Mouse (Mus musculus) neutrophil, adult 5-6 weeks (primary cell): ENCODE measurements around the gene Xrcc6. TPM values are rescaled to one million over a fixed set of nuclear protein-coding genes. Genes with fewer than 3 reads are reported as not detected.

Experiments
- ATAC-seq: fragments of 151-379, 151-347 bp; 2 replicates; pipeline ENCODE4 v1.8.0; 2017; ENCODE audit warnings: mild to moderate bottlenecking, moderate TSS enrichment; ENCODE audit not compliant: insufficient number of reproducible peaks, poor library complexity, low FRiP score, severe bottlenecking; ENCODE audit errors: extremely low read depth
- total RNA-seq: library from RNA; stranded (forward); fragments of 200-1000 nt; gene quantifications from 2 replicates; pipeline ENCODE4 v1.2.3, GENCODE M21; 2017

Xrcc6 gene
- total RNA-seq: 33.9 and 49.0 TPM in 2 replicates

DNA sequence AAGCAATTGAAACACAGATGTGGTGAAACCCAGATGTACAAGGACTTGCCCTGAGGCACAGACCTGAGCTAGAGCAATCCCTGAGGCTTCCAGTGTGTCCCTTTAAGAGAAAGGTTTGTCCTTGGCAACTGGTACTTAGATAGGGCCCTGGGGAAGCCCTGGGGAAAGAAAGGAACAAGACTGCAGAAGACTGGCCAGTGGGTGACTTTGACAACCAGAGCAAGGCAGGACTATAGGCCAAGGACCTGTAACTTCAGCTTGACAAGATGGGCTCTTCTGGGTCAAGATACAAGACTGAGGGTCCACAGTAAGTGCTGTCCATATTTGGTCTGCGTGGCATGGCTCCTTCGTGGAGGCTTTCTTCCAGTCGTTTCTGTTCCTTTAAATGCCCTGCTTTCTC is at the start of gene Xrcc6:
Xrcc6 (plus strand) TSS at position 190 of the 400 bp plus-strand sequence.
- no peak for ATAC-seq

DNA sequence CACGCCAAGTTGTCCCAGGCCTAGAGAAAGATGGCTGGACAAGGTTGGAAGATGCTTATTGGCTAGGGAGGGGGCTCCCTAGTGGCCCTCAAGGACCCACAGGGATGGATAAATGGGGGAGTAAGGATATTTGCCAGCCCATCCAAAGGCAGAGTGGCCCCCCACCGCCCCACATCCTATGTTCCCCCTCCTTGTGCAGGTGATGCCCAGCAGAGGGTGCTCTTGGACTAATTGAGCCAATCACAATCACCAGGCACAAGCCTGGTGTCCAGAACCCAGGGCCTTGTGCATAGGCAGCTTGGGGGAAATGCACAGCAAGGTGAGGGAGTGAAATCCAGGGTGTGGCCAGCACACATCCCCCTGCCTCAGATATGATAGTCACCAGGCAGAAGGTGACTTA is 49.4 kb upstream of the Xrcc6 start:
- ATAC-seq: no peak

DNA sequence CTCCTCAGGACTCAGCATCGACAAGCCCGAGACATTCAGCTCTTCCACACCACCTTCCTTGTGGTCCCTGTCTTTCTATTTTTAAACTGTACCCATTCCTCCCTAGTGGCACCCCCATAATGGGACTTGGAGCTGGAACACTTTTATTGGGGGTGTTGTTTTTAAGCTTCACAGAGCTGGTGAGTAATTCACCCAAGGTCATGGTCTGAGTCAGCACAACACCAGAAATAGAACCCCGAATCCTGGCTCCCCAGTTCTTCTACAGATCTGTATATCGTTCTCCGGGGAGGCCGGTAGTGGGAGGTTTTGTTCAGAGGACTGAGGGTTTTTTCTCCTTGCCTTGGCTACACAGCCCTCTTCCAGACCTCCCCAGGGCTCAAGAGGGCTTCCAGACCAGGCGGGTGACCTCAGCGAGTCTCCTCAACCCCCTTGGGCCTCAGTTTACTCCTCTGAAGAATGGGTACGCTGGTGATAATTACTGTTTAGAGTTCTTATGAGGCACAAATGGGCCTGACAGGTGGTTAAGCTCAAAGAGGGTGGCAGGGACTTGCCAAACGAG is 48.4 kb upstream of the Xrcc6 start:
- no peak for ATAC-seq

DNA sequence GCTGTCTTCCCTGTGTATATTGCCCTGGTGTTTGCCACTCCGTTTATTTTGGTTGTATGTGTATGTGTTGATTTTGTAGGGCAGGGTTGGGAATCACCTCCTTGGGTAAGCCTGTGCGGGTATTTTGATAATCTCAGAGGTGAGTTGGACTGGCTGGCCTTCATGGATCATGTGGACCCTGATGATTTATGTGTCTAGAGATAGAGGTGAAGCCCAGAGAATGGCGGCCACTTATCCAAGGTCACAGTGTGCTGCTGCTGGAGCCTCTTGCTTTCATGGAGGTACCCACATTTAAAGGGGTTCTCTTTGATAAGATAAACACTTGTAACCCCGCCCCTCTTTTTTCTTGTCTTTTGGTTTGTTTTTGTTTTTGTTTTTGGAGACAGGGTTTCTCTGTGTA is 47.9 kb upstream of the Xrcc6 start:
- ATAC-seq: no peak

DNA sequence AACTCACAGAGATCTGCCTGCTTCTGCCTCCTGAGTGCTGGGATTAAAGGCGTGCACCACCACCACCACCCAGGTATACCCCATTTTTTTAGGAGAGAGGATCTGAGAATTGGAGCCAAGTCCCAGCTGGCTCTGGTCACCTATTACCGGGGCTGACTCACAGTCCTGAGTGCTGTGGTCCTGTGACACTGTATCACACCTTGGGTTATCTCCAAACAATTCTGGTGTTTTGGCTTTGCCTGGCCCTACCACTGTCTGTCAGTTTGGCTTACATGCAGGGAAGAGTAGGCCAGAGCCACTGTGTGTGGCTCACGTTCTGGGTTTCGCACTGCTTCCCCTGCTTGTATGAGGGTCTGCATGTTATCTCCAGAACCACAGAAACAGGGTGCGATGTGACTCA is 47.4 kb upstream of the Xrcc6 start:
- ATAC-seq: no peak

DNA sequence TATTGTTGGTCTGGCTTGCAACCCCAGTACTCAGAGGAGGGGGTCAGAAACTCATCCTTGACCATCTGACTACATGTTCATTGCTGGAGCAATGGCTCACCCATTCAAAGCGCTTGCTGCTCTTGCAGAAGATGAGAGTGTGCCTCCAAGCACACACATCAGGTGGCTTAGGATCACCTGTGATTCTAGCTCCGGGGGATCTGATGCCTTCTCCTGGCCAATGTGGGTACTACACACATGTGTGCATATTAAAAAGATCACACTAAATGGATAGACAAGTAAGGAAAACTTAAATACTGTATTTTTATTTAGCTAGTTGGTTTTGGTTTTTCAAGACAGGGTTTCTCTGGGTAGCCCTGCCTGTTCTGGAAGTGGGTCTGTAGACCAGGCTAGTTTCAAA is 46.6 kb upstream of the Xrcc6 start:
- ATAC-seq: no peak

DNA sequence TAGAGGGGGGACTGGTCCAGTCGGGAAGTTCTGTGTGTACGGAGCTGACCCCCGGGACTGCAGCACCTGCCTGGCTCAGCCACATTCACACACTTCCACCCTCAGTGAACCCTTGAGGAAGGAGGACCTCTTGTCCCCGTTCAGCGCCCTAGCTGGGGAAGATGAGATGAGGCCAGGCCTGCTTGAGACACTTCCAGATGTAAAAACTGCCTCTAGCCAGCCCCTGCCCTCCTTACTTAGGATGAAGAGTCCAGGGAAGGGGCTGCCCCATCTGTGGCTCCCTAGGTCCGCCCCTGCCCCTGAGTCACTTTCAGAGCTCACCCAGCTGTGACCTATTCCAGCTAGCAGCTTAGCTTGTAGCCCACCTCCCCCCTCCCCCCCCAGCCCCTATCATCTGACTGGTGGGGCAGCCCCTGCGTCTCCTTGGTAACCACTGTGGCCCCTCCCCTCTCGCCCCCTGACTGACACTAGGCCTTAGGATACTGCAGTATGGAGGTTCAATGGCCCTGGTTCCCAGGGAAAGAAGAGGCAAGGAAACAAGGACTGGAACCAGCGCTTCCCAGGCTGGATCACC is 44.4 kb upstream of the Xrcc6 start:
- ATAC-seq: no peak

DNA sequence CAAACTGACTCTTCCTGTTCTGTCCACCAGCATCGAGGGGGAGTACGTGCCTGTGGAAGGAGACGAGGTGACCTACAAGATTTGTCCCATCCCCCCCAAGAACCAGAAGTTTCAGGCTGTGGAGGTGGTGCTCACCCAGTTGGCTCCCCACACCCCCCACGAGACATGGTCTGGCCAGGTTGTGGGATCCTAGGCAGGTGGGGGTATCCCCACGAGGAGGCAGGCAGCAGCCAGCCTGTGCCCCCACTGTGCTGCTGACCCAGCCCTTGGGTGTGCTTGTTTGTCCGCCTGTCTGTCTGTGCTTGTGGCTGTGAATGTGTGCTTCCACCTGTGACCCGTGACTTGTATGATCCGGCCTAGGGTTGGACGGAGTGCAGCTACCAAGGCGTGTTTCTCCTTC is 38.6 kb upstream of the Xrcc6 start:
- ATAC-seq: no peak

DNA sequence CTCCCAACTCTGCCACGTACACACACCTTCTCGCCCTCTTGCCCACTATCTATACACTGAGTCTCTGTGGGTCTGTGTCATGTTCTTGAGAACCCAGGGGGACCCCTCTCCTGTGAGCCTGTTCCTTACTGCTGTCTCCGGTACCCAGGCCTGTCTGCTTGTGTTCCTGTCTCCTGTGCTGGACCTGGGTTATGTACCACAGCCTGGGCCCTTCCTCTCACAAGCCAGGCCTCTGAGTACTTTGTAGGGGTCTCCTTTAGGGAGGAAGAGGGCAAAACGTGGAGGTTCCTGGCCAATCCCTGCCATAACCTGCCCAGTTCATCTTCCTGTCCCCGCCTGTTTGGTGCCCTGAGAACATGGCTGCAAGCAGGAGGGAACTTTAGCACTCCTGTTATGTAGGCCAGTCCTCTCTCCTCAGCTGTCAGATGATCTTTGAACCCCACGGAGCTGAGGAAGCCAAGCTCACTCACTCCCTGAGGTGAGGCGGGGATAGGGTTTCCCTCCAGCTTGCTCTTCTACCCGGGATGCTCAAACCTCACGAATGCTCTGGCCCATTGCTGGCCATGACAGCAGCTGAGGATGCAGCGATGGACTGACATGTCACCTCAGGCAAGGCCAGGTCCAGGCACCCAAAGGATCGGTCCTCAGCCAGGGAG is 38.0 kb upstream of the Xrcc6 start:
- ATAC-seq: no peak

DNA sequence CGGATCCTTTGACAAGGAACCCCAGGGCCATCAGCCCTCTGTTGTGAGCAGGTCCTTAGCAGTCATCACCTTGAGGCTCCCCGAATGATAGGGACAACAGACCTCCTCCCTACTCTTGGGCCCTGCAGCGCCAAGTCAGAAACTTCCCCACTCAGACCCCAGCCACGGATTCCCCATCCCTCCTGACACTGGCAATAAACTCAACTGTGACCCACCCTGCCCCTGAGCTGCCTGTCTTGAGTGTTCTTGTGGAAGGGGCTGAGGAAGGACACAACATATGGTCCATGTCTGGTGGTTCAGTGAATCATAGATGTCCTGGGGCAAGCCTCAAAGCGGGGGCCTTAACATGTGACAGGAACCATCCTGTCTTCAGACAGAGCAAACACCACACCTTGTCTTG is 36.9 kb upstream of the Xrcc6 start:
- no peak for ATAC-seq

DNA sequence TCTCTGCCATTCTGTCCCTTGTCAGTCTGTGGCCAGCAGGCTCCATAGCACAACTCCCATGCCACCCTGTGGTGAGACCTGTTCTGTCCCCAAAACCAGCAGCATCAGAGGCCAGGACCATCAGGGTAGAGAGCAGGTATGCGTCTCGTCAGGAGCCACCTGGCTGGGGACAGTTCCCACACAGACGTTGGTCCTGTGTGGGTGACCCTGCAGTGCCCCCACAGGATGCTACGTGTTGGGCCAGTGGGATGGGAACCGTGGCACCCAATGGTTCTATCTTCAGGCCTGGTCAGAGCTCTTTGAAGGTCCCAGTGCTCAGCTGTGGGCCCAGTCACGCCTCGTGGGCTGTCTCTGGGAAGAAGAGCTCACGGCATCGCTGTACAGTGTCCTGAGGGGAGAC is 36.5 kb upstream of the Xrcc6 start:
- ATAC-seq: no peak

DNA sequence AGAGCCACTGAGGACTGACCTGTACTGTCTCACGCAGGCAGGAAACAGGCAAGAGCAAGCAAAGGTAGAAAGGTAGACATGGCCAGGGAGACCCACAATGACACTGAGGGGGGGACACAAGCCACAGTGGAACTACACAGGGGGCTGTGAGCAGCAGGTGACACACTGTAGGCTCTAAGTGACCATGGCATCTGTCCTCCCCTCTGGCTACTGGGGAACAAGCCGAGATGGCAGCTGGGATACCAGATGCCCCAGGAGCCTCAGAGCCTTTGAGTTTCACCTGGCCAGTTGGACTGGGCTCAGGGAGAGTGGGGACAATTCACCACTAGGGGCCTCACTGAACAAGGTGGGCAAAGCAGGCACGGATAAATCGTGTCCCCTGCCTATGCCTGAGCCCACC is 35.3 kb upstream of the Xrcc6 start:
- ATAC-seq: no peak

DNA sequence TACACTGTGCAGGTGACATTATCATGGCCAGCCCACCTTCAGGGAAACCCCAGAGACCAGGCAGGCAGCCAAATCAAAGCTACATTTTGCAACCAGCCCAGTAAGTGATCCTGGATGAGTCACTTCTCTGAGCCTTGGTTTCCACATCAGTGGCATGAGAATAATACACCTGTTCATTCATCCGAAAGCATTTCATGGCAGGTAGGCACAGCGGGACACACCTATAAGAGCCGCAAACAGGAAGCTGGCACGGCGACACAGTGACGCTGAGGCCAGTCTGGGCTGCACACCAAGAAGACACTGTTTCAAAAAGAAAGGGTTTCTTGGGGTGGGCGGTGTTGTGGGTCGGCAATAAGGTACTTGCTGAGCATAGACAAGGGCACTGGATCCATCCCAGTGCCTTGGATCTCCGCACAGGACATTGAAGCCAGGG is 33.5 kb upstream of the Xrcc6 start:
- ATAC-seq: no peak

DNA sequence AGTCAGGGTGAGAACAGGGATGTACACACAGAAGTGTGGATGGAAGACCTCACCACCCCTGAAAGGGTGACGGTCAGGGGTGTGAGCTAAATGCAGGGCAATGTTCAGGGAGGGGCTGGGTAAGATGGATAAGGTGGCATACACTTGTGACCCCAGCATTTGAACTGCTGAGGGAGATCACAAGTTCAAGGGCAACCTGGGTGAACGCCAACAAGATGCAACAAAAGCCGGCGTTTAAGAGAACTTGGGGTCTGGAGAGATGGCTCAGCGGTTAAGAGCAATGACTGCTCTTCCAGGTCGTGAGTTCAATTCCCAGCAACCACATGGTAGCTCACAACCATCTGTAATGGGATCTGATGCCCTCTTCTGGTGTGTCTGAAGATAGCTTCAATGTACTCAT is 32.9 kb upstream of the Xrcc6 start:
- ATAC-seq: no peak

DNA sequence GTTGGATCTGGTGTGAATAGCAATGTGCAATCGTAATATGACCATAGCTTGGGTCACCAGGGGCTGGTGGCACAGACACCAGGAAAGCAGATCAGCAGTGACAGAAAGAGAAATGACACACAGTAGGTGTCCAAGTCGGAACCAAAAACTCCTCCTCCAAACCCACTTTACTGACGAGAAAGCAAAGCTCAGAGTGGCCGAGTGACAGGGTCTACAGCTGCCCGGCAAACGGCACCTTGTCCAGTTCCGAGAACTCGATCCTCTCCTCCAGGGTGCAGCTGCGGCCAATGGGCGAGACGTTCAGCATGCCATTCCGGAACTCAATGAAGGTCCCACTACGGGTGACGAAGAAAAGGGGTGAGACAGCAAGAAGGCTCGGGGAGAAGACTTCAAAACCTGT is 32.2 kb upstream of the Xrcc6 start:
- ATAC-seq: no peak

DNA sequence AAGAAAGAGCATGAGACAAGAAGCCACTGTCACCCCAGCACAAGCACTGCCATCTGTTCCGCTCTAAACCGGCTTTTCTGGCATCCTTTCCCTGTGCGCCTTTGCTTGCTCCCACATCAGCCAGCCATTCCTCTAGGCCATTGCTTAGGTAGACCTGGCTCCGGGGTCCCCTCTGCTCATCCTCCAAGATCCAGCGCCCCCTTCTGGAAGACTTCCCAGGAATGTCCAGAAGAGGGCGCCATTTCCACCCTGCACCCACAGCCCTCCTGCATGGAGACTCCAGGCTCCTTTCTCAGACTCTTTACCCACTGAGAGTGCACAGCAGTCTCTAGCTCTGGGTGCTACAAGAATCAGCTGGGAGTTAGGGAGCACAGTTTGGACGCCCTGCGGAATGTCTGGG is 31.2 kb upstream of the Xrcc6 start:
- ATAC-seq: no peak

DNA sequence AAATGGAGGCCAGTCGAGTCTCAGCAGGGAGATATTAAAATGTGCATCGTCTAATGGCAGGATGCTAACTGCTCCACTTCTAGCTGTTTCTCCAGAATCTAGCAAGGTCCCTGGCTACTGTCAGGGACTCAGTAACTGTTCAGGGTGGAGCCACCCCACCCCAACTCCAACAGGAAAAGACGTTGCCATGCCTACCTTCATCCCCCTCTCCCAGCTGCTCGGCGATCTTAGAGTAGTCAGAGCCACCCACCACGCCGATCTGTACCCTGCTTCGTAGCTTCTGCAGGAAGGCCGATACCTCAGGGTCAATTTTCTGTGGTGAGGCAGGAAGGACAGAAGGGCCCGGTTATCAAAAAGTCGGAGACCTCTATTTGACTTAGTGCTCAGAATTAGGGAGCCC is 30.0 kb upstream of the Xrcc6 start:
- ATAC-seq: no peak

DNA sequence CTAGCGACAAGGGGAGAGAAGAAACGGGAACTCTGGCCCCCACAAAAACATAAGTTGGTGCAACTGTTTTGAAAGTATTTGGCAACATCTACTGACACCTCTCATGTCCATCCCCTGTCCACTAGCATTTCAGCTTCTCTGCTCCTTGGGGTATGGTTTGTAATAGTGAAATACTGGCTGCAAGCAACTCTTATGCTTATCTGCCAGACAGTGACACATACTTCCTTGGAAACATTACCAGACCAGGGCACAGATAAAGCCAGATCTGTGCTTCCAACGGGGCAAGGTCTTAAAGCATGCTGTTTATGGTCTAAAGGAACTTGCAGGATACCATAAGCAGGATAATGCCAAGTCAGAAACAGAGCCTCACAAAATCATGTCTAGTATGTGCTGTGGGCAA is 28.7 kb upstream of the Xrcc6 start:
- ATAC-seq: no peak

DNA sequence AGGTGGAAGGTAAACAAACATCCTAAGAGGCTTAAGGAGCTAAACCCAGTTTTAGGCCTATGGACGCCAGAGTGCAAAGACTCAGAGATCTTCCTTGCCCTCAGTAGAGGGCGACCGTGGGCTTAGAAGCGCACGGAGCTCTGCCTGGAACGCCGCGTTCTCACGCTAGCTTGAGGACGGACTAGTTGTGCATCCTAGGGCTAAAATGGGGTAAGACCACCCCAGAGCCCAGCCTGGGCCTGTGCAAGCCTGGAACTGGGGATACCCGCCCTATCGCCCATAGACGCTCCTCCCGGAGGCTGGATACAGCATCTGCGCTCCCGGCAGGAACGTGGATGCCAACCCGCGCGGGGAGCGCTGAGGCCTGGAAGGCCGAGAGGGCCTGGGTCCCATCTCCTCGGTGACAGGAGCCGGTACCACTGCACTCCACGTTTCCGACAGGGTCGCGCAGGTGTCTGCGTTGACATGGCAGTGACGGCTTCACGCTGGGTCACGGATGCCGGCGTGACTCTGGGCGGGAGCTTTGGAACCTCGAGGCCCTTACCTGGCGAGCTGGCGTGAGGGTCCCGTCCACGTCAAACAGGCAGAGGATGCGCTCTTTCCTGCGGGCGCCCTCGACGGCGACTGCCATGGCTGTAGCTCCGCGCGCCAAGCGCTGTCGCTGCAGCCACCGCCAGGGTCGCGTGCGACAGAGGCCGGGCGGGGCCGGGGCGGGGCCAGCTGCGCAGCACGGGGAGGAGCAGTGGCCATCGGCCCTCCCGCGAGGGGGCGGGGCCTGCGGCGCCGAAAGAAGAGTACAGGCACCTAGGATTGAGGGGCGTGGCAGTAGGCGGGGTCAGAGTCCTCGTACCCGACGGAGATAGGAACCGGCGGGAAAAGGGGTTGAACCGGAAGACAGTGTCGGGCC is 27.2 kb upstream of the Xrcc6 start, which contains the start of gene Pmm1:
Pmm1 (minus strand) TSS at position 760 of the 907 bp plus-strand sequence.
- peak; percentile 92 for ATAC-seq

DNA sequence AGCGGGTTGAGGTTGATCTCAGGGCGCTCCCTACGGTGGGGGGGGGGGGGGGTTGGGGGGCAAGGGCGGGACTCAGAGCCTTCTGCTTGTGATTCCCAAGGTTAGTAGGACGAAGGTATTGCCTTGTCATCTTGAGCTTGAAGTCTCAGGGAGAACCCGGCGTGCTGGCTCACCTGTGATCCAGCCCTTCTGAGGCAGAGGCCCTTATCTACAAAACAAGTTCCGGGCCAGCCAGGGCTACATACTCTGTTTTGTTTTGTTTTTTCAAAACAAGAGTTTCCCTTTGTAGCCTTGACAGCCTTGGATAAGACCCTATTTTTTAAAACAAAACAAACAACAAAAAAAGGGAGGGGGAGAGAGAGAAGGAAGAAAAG is 26.6 kb upstream of the Xrcc6 start:
- no peak for ATAC-seq
